Mouse (Mus musculus) ES-Bruce4 (cell line): ENCODE measurements around the gene Slc25a16. TPM values are rescaled to one million over a fixed set of nuclear protein-coding genes. Genes with fewer than 3 reads are reported as not detected.

Source experiments
- H3K27ac ChIP-seq: 2 replicates; pipeline ENCODE4 v1.5.1; 2012; ENCODE audit warnings: low read length, inconsistent platforms; ENCODE audit not compliant: insufficient read depth
- H3K27me3 ChIP-seq: 2 replicates; pipeline ENCODE4 v1.6.1; 2012; ENCODE audit warnings: mild to moderate bottlenecking, low read length, inconsistent platforms; ENCODE audit not compliant: control insufficient read depth, poor library complexity, insufficient read depth, severe bottlenecking
- H3K36me3 ChIP-seq: 2 replicates; pipeline ENCODE4 v1.6.1; 2012; ENCODE audit warnings: inconsistent platforms, mild to moderate bottlenecking, low read length, moderate library complexity; ENCODE audit not compliant: control insufficient read depth, poor library complexity, insufficient read depth, severe bottlenecking
- H3K4me1 ChIP-seq: one replicate; pipeline ENCODE4 v1.8.1; 2011; ENCODE audit warnings: low read length; ENCODE audit not compliant: control insufficient read depth, insufficient read depth
- H3K4me3 ChIP-seq: 2 replicates; pipeline ENCODE4 v1.5.1; 2011; ENCODE audit warnings: low read depth, mild to moderate bottlenecking, low read length
- H3K9ac ChIP-seq: 2 replicates; pipeline ENCODE4 v1.6.1; 2012; ENCODE audit warnings: low read depth, mild to moderate bottlenecking, inconsistent platforms; ENCODE audit not compliant: poor library complexity, severe bottlenecking
- H3K9me3 ChIP-seq: replicated peaks from 2 replicates; pipeline ENCODE4 v1.6.1; 2012; ENCODE audit warnings: mild to moderate bottlenecking, low read length, inconsistent platforms; ENCODE audit not compliant: control insufficient read depth, poor library complexity, insufficient read depth, severe bottlenecking
- CTCF ChIP-seq: IDR thresholded peaks from one replicate; pipeline ENCODE4 v1.8.1; 2011; ENCODE audit warnings: low read depth, low read length
- EP300 ChIP-seq: IDR thresholded peaks from 2 replicates; pipeline ENCODE4 v1.6.1; 2011; ENCODE audit warnings: low read depth, low read length; ENCODE audit not compliant: insufficient read depth
- POLR2A ChIP-seq: IDR thresholded peaks from one replicate; pipeline ENCODE4 v1.8.1; 2011; ENCODE audit warnings: low read length; ENCODE audit not compliant: insufficient read depth
- polyA plus RNA-seq: library from polyadenylated mRNA; stranded (reverse); fragments of >200 nt; gene quantifications from 2 replicates; pipeline ENCODE4 v1.2.4, GENCODE M21; 2011; ENCODE audit warnings: low read depth; ENCODE audit not compliant: missing spikeins, insufficient read depth, insufficient read length

Slc25a16 gene
- polyA plus RNA-seq, 1 experiment = 11.6 TPM

DNA sequence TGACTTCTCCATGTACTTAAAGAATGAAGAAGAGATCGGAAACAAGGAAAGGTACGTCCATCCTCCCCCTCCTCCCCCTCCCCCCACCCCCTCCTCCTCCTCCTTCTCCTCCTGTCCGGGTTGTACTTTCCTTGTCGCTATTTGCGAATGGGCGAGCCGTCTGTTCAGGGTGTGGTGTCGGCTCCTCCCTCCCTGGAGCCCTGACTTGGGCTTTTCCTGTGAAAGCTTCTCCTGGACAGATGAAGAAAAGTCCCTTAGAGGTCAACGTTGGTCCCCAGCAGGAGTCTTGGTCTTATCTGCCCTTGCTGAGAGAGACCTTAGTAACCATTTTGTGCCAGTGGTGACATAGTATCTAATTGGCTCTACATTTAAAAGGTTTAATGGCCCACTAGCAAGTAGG is 73.6 kb downstream of the Slc25a16 start:
- H3K4me1 ChIP-seq = no peaks in the 10 kb centered on the region
- H3K36me3 ChIP-seq = peaks cover 20% of the 10 kb centered on the region
- no peak overlapping the region for H3K9ac ChIP-seq
- no peak overlapping the region for H3K4me3 ChIP-seq
- no peaks in the 10 kb centered on the region for H3K9me3 ChIP-seq
- H3K27me3 ChIP-seq = no peaks in the 10 kb centered on the region
- no peak overlapping the region for H3K27ac ChIP-seq
- no peak for TF ChIP-seq POLR2A
- TF ChIP-seq EP300 = no peak
- TF ChIP-seq CTCF = no peak

Other genes with a start within 250 kb of the Slc25a16 start
- gene Stox1, start 194.5 kb upstream of the Slc25a16 start, polyA plus RNA-seq = 1.1 TPM in 1 of 2 replicates, not detected in the other
- 116 and 123 TPM in 2 replicates for gene Ccar1, start 128.3 kb upstream of the Slc25a16 start, polyA plus RNA-seq
- 231 and 239 TPM in 2 replicates for gene Tet1, start 11.6 kb upstream of the Slc25a16 start, polyA plus RNA-seq
- gene Dna2, start 26.4 kb downstream of the Slc25a16 start, polyA plus RNA-seq = 39.5 and 46.7 TPM in 2 replicates
- gene Rufy2, start 59.6 kb downstream of the Slc25a16 start, polyA plus RNA-seq = 30.7 and 32.0 TPM in 2 replicates
- 121 and 135 TPM in 2 replicates for gene Hnrnph3, start 103.6 kb downstream of the Slc25a16 start, polyA plus RNA-seq
- 0.79 and 1.3 TPM in 2 replicates for gene Pbld2, start 103.7 kb downstream of the Slc25a16 start, polyA plus RNA-seq
- not detected in 2 replicates for gene Pbld1, start 139.5 kb downstream of the Slc25a16 start, polyA plus RNA-seq
- gene Atoh7, start 179.0 kb downstream of the Slc25a16 start, polyA plus RNA-seq = not detected in 2 replicates